Mouse (Mus musculus) kidney, embryonic 14.5 days (tissue): ENCODE measurements around the gene 2010003K11Rik. TPM values are rescaled to one million over a fixed set of nuclear protein-coding genes. Genes with fewer than 3 reads are reported as not detected.

Experiments
- ATAC-seq: fragments of 200-750 bp; cut with Nextera tagmentation; 2 replicates; pipeline ENCODE4 v1.8.0; 2017; ENCODE audit warnings: moderate number of reproducible peaks, mild to moderate bottlenecking, moderate TSS enrichment, moderate library complexity; ENCODE audit not compliant: low FRiP score, low TSS enrichment
- H3K27ac ChIP-seq: fragments of 300-500 bp; sonication (generic); 2 replicates; pipeline ENCODE4 v1.5.1; 2014; ENCODE audit warnings: low read depth, mild to moderate bottlenecking, low read length, moderate library complexity, mixed read lengths
- H3K27me3 ChIP-seq: fragments of 300-500 bp; sonication (generic); 2 replicates; pipeline ENCODE4 v1.6.1; 2014; ENCODE audit warnings: mild to moderate bottlenecking, low read length; ENCODE audit not compliant: control insufficient read depth, insufficient read depth
- H3K36me3 ChIP-seq: fragments of 300-500 bp; sonication (generic); 2 replicates; pipeline ENCODE4 v1.6.1; 2014; ENCODE audit warnings: low read length, mixed read lengths; ENCODE audit not compliant: control insufficient read depth, insufficient read depth
- H3K4me1 ChIP-seq: fragments of 300-500 bp; sonication (generic); 2 replicates; pipeline ENCODE4 v1.6.1; 2014; ENCODE audit warnings: low read length, mixed read lengths; ENCODE audit not compliant: control insufficient read depth, insufficient read depth
- H3K4me2 ChIP-seq: fragments of 300-500 bp; sonication (generic); replicated peaks from 2 replicates; pipeline ENCODE4 v1.6.1; 2014; ENCODE audit warnings: low read depth, mild to moderate bottlenecking, low read length
- H3K4me3 ChIP-seq: fragments of 300-500 bp; sonication (generic); 2 replicates; pipeline ENCODE4 v1.5.1; 2014; ENCODE audit warnings: mild to moderate bottlenecking, low read length
- H3K9ac ChIP-seq: fragments of 300-500 bp; sonication (generic); 2 replicates; pipeline ENCODE4 v1.6.1; 2014; ENCODE audit warnings: low read depth, mild to moderate bottlenecking, low read length, moderate library complexity
- H3K9me3 ChIP-seq: fragments of 300-500 bp; sonication (generic); 2 replicates; pipeline ENCODE4 v1.6.1; 2016; ENCODE audit warnings: low read length; ENCODE audit not compliant: control insufficient read depth
- WGBS: fragments of 180-500 bp; shearing (Covaris S2); extraction: QIAGEN DNeasy Blood & Tissue Kit; methylation state at CpG from one replicate; pipeline ENCODE4 v1.1.7; 2014; 5-methylcytosine and 5-hydroxymethylcytosine counted together
- polyA plus RNA-seq: library from polyadenylated mRNA; unstranded; fragments of >200 nt; fragmentation: Nextera tagmentation; extraction: Ambion mirVana; gene quantifications from 2 replicates; pipeline ENCODE4 v1.2.1, GENCODE M21; 2014

The 2010003K11Rik gene
- polyA plus RNA-seq, 1 experiment from 2014 or later: not detected

GRCm38 (mm10) chr19:4507746-4508145 is 9.4 kb upstream of the 2010003K11Rik start:
- no peak overlapping the region for H3K4me2 ChIP-seq
- no peak for ATAC-seq

GRCm38 (mm10) chr19:4504830-4505229 is 6.4 kb upstream of the 2010003K11Rik start:
- Histone ChIP-seq H3K4me2 (no peak overlapping the region), H3K27me3 (no peaks in the 10 kb centered on the region), H3K4me3 (no peak overlapping the region), H3K9me3 (no peaks in the 10 kb centered on the region), H3K36me3 (no peaks in the 10 kb centered on the region), H3K9ac (no peak overlapping the region), H3K27ac (no peak overlapping the region), H3K4me1 (no peaks in the 10 kb centered on the region)
- ATAC-seq: no peak
- 91% methylated on average over 1 of the region's 1 CpGs for WGBS

More at GRCm38 (mm10) chr19:4507746-4508145, 9.4 kb upstream of the 2010003K11Rik start:
- Histone ChIP-seq H3K36me3 (no peaks in the 10 kb centered on the region), H3K9ac (no peak overlapping the region), H3K4me3 (no peak overlapping the region), H3K27me3 (no peaks in the 10 kb centered on the region), H3K4me1 (peaks cover 6% of the 10 kb centered on the region; the same call in 1 of the 2 replicates), H3K9me3 (no peaks in the 10 kb centered on the region), H3K27ac (no peak overlapping the region)
- WGBS: 73% methylated on average over 3 of the region's 3 CpGs

DNA sequence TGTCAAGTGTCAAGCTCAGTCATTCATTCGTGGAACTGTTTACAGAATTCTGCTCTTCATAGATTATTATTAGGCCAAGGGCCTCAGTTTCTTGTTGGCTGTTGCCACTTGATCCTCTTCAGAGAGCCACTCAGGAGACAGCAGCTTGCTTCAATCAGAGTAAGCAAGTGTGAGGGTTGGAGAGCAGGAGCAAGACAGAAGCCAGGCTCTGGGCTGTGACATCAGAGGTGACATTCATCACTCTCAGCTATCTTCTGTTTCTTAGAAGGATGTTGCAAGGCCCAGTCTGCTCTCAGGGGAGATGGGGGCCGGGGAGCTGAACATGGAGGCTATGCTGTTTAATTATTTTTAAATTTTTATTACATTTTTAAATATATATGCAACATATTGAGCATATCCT is 4.3 kb upstream of the 2010003K11Rik start:
- no peak overlapping the region for H3K27ac ChIP-seq
- H3K4me1 ChIP-seq: peaks cover 3% of the 10 kb centered on the region; the same call in 1 of the 2 replicates
- H3K9ac ChIP-seq: no peak overlapping the region
- no peaks in the 10 kb centered on the region for H3K9me3 ChIP-seq
- no peak for ATAC-seq
- no peaks in the 10 kb centered on the region for H3K36me3 ChIP-seq
- H3K27me3 ChIP-seq: no peaks in the 10 kb centered on the region
- WGBS: 71% methylated on average over 2 of the region's 2 CpGs
- no peak overlapping the region for H3K4me3 ChIP-seq
- H3K4me2 ChIP-seq: no peak overlapping the region

- H3K27ac ChIP-seq: no peak overlapping the region
These were observed 965 bp downstream of the 2010003K11Rik start for GRCm38 (mm10) chr19:4497263-4497973.

GRCm38 (mm10) chr19:4496535-4497262 is 1.7 kb downstream of the 2010003K11Rik start:
- Histone ChIP-seq H3K36me3 (no peaks in the 10 kb centered on the region), H3K4me2 (no peak overlapping the region), H3K9ac (no peak overlapping the region), H3K4me3 (no peak overlapping the region), H3K4me1 (peaks cover 4% of the 10 kb centered on the region; the same call in 1 of the 2 replicates), H3K9me3 (no peaks in the 10 kb centered on the region), H3K27ac (no peak overlapping the region), H3K27me3 (no peaks in the 10 kb centered on the region)
- WGBS: 89% methylated on average over 3 of the region's 3 CpGs
- ATAC-seq: no peak

More at GRCm38 (mm10) chr19:4497263-4497973, 965 bp downstream of the 2010003K11Rik start:
- Histone ChIP-seq H3K9me3 (no peaks in the 10 kb centered on the region), H3K27me3 (no peaks in the 10 kb centered on the region), H3K4me2 (no peak overlapping the region), H3K4me3 (no peak overlapping the region), H3K9ac (peak overlapping the region; percentile 1; the same call in 1 of the 2 replicates), H3K36me3 (no peaks in the 10 kb centered on the region), H3K4me1 (peaks cover 4% of the 10 kb centered on the region; the same call in 1 of the 2 replicates)
- peak; percentile 50; the same call in 1 of the 2 replicates for ATAC-seq
- WGBS: 6% methylated on average over 4 of the region's 4 CpGs

DNA sequence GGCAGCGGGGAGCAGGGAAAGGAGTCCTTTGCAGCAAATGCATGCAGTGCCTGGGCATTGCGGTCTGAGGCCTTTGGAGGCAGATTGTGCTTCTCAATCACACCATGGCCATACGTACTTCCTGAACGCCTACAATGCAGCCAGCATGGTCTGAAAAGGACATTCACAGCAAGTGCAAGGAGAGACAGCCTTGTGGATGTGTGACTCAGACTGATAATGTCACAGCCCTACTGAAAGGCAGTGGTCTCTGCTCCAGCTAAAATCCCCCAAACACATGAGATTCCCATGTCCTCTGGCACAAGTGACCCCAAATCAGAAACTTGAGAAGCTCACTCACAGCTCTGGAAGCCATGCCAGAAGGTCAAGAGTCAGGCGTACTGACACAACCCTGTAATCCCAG is 2.6 kb downstream of the 2010003K11Rik start:
- H3K4me2 ChIP-seq: no peak overlapping the region
- H3K27ac ChIP-seq: no peak overlapping the region
- no peak for ATAC-seq
- 84% methylated on average over 5 of the region's 5 CpGs for WGBS
- no peak overlapping the region for H3K4me3 ChIP-seq
- H3K9me3 ChIP-seq: no peaks in the 10 kb centered on the region
- H3K4me1 ChIP-seq: peaks cover 4% of the 10 kb centered on the region; the same call in 1 of the 2 replicates
- H3K36me3 ChIP-seq: no peaks in the 10 kb centered on the region
- no peak overlapping the region for H3K9ac ChIP-seq
- no peaks in the 10 kb centered on the region for H3K27me3 ChIP-seq

- no peak for ATAC-seq
- peaks cover 4% of the 10 kb centered on the region; the same call in 1 of the 2 replicates for H3K4me1 ChIP-seq
- no peak overlapping the region for H3K4me3 ChIP-seq
- H3K9me3 ChIP-seq: no peaks in the 10 kb centered on the region
- no peak overlapping the region for H3K27ac ChIP-seq
- 69% methylated on average over 7 of the region's 7 CpGs for WGBS
- H3K9ac ChIP-seq: no peak overlapping the region
- no peaks in the 10 kb centered on the region for H3K27me3 ChIP-seq
- H3K36me3 ChIP-seq: no peaks in the 10 kb centered on the region
- no peak overlapping the region for H3K4me2 ChIP-seq
These were observed 3.7 kb downstream of the 2010003K11Rik start for GRCm38 (mm10) chr19:4494707-4495106.

DNA sequence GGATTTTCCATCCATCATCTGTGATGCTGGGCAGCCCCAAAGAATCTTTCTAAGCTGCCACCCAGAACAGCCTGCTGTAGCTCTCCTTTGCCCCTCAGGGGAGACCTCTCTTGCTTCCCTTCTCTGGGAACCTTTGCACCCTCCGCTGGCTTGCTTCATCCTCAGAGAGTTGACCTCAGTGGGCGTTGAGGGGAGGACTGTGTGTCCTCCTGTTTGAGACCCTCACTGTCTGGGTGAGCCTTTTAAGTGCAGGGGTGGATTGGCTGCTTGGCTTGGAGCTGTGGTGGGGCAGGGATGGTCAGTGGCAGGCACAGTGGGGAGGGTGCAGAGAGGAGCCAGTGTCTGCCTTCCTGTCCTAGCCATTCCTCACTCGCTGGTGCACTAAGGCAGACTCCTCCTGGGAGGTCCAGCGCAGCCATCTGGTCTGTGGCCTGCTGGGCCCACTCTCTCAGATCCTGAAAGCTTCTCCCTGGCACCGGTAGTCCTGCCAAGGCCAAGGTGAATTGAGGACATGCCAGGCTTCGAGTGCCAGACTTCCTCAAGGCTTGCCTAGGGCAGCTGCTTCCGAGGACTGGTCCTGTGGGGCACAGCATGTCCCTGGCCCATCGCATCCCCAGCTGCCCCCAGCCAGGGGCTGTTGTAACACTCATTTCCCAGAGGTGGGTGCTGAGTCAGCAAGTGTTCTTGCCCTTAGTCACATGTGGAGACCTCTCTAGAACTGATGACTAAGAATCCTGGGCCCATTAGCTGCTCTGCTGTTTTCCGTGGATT is 5.7 kb downstream of the 2010003K11Rik start:
- no peak overlapping the region for H3K4me3 ChIP-seq
- H3K4me1 ChIP-seq: peaks cover 1% of the 10 kb centered on the region; the same call in 1 of the 2 replicates
- no peak overlapping the region for H3K9ac ChIP-seq
- H3K9me3 ChIP-seq: no peaks in the 10 kb centered on the region
- ATAC-seq: no peak
- no peaks in the 10 kb centered on the region for H3K27me3 ChIP-seq
- WGBS: 56% methylated on average over 9 of the region's 9 CpGs
- no peak overlapping the region for H3K4me2 ChIP-seq
- H3K36me3 ChIP-seq: no peaks in the 10 kb centered on the region
- H3K27ac ChIP-seq: no peak overlapping the region
